Mouse (Mus musculus) lung, postnatal 4 days (tissue): Measurements from ENCODE around the gene Hrh2.

Experiments used
- DNase-seq, 2 experiments: peaks; one replicate each; pipeline ENCODE4 v3.0.0; 2021

The Hrh2 gene

DNA sequence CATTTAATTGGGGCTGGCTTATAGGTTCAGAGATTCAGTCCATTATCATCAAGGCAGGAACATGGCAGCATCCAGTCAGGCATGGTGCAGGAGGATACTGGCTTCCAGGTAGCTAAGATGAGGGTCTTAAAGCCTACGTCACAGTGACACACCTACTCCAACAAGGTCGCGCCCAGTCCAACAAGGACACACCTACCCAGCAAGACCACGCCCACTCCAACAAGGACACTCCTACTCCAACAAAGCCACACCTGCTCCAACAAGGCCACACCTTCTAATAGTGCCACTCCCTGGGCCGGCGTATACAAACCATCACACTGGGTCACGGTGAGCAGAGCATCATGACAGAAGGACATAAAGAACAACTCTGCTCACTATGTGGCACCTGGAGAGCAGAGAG, 80.1 kb downstream of the Hrh2 start:
- no peak for DNase-seq

DNA sequence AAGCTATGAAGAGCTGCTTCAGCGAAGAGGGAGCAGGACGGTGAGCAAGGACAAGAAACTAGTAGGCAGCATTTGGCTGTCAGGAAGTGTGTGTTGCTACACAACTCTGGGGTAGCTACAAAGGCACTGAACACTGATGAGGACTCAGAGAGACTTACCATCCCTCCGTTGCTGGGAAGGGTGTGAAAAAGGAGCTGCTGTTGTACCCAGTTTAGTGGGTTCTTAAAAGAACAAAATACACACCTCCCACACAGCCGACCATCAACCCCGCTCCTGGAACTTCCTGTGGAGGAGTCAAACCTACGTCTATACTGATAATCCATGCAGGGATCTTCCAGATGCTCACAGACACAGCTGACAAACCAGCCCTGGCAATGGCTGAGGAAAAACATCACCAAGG, 85.5 kb downstream of the Hrh2 start:
- DNase-seq = no peak

DNA sequence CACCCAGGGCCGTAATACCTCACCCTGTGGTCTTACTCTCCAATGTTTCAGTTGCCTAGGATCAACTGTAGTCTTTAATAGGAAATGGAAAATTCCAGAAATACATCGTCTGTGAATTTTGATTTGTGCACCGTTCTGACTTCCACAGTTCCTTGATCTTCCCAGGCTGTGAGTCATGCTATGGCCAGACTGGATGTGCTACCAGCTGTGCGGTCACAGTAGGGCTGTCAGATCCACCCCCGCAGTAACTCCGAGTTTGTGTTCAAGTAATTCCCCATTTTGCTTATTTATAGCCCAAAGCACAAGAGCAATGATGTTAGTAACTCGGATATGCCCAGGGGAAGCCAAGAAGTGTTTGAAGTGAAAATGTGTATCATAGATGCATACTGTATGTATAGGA, 88.4 kb downstream of the Hrh2 start:
- DNase-seq = no peak

DNA sequence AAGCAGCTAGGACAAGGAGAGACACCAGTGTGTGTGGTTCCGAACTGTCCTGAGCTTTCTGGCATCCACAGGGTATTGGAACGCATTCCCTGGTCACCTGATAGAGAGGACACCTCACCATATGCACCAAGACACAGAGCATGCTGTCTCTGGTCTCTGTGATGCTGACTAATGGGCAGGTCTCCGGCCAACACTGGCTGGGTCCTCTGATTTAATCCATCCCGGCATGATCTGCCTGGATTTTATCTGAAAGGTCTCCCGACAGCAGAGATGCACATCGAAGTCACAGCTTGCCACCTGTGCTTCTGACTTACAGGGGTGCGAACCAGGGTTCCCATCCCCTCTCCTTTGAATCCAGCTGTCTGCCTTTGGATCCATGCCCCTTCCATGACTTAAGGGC, 89.2 kb downstream of the Hrh2 start:
- DNase-seq = no peak

DNA sequence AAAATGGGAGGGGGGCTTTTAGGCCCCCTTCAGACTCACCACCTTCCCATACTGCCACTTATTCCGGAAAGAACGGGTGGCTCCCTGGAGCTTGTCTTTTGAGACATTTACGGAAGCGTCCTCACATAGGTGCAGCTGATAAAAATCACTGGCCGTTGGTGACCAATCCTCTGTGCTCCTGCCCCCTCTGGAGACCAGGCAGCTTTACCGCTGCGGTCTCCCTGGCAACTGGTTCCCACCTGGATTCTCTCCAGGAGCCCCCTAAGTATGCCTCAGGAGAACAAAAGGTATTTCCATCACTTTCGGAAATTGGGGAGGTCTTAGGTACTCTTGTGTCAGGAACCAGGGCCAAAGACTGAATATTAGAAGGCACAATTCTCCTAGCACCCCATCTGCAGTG, 89.7 kb downstream of the Hrh2 start:
- no peak for DNase-seq

DNA sequence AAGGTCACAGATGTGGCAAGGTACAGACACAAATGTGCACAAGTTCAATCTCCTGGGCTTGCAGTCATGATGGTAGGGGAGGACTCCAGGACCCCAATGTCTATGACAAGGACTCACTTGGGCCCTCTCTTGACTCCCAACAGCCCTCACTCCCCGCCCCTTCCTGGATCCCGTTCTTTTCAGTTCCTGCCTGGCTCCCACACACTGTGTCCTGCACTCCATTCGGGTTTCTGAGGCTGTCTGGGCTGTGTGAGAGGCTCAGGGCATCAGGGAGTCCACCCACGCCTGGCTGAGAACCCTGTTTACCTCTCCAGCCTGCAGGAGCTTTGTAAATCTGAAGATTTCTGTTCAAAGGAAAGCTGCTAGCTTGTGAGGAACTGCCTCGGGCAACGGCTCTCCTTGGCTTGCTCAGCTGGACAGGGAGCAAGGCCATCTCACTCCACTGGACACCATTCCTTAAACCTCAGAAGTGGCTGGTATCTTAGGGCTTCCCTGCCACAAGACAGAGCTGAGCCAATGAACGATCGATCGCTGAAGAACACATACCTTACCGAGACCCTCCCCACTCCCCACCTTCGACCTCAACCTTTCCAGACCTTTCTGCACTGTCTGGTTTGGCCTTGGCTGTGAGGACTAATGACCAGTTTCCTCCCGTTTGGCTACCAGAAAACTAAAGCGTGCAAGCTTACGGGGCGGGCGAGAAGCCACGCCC, 90.4 kb downstream of the Hrh2 start:
- DNase-seq = no peak

DNA sequence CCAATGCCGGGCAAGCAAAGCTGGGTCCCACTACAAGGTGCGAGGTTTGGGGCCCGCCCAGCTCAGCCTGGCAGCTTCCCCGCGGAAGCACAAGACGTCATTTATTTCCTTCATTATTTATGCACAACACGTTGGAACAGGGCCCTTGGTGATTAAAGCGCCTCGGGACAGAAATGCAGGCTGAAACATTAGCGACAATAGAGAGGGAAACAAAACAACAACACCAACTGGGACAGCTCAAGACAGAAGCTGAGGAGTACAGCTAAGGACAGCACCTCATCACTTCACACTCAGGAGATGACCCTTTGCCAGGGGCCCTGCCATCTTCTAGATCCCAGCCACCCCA, 90.9 kb downstream of the Hrh2 start:
- DNase-seq = peak; percentile 34 to 52
